Mouse (Mus musculus): Measurements from ENCODE around the gene AC170998.1.

- TF ChIP-seq CTCF (IDR thresholded peaks at IDR 0.05; ENCODE audit: low read depth) (no peak), EP300 (IDR thresholded peaks at IDR 0.05; ENCODE audit: low read depth) (no peak)
These were observed 38.5 kb upstream of the AC170998.1 start for GRCm38 (mm10) chr17:28687354-28687753.
